Mouse (Mus musculus): ENCODE measurements around the gene Lig3. TPM values are rescaled to one million over a fixed set of nuclear protein-coding genes. Genes with fewer than 3 reads are reported as not detected.
A peak's percentile ranks its signal among the peaks of the same experiment; 100 is the strongest.

Lig3 gene
- polyA plus RNA-seq, 1 experiment: 12.7 TPM

- 82% methylated on average over 11 of the region's 11 CpGs for WGBS
- DNase-seq: no peak
- TF ChIP-seq POLR2A (IDR thresholded peaks at IDR 0.05; ENCODE audit: low read depth, low read length): no peak
- TF ChIP-seq CTCF (conservative IDR thresholded peaks at IDR 0.05; ENCODE audit: insufficient read depth, insufficient read length, low read depth, low read length): no peak
- Histone ChIP-seq H3K4me3 (ENCODE audit: insufficient read depth, low read depth, low read length) (no peak overlapping the region), H3K27me3 (replicated peaks; ENCODE audit: control insufficient read depth, insufficient read depth, low read length) (no peaks in the 10 kb centered on the region), H3K4me1 (ENCODE audit: control insufficient read depth, insufficient read depth, low read length) (peaks cover 5% of the 10 kb centered on the region; the same call in 1 of the 2 replicates), H3K36me3 (ENCODE audit: control insufficient read depth, insufficient read depth, low read length) (peaks cover 5% of the 10 kb centered on the region), H3K27ac (ENCODE audit: insufficient read depth, low read depth, low read length) (no peak overlapping the region)
These were observed 2.5 kb downstream of the Lig3 start for GRCm38 (mm10) chr11:82783453-82783852.

GRCm38 (mm10) chr11:82806656-82807055 lies 25.7 kb downstream of the Lig3 start:
- no peak for DNase-seq
- H3K27me3 ChIP-seq (replicated peaks; ENCODE audit: control insufficient read depth, insufficient read depth, low read length): no peaks in the 10 kb centered on the region
- TF ChIP-seq CTCF (conservative IDR thresholded peaks at IDR 0.05; ENCODE audit: insufficient read depth, insufficient read length, low read depth, low read length): no peak
- no peak for TF ChIP-seq POLR2A (IDR thresholded peaks at IDR 0.05; ENCODE audit: low read depth, low read length)
- H3K36me3 ChIP-seq (ENCODE audit: control insufficient read depth, insufficient read depth, low read length): peaks cover 1% of the 10 kb centered on the region
- H3K4me1 ChIP-seq (ENCODE audit: control insufficient read depth, insufficient read depth, low read length): no peaks in the 10 kb centered on the region
- no peak overlapping the region for H3K4me3 ChIP-seq (ENCODE audit: insufficient read depth, low read depth, low read length)
- WGBS: 76% methylated on average over 3 of the region's 3 CpGs
- H3K27ac ChIP-seq (ENCODE audit: insufficient read depth, low read depth, low read length): no peak overlapping the region

GRCm38 (mm10) chr11:82807370-82807769 lies 26.5 kb downstream of the Lig3 start:
- DNase-seq: no peak
- no peak for TF ChIP-seq POLR2A (IDR thresholded peaks at IDR 0.05; ENCODE audit: low read depth, low read length)
- H3K4me1 ChIP-seq (ENCODE audit: control insufficient read depth, insufficient read depth, low read length): no peaks in the 10 kb centered on the region
- WGBS: 70% methylated on average over 3 of the region's 3 CpGs
- H3K4me3 ChIP-seq (ENCODE audit: insufficient read depth, low read depth, low read length): no peak overlapping the region
- no peak overlapping the region for H3K27ac ChIP-seq (ENCODE audit: insufficient read depth, low read depth, low read length)
- no peaks in the 10 kb centered on the region for H3K27me3 ChIP-seq (replicated peaks; ENCODE audit: control insufficient read depth, insufficient read depth, low read length)
- peaks cover 1% of the 10 kb centered on the region for H3K36me3 ChIP-seq (ENCODE audit: control insufficient read depth, insufficient read depth, low read length)

- 0 out of 2 replicates have a peak, but pooled peaks cover 4% of the 10 kb centered on the region for H3K4me1 ChIP-seq (ENCODE audit: control insufficient read depth, insufficient read depth, low read length)
- no peak overlapping the region for H3K27ac ChIP-seq (ENCODE audit: insufficient read depth, low read depth, low read length)
- no peak for TF ChIP-seq CTCF (conservative IDR thresholded peaks at IDR 0.05; ENCODE audit: insufficient read depth, insufficient read length, low read depth, low read length)
- no peak for TF ChIP-seq POLR2A (IDR thresholded peaks at IDR 0.05; ENCODE audit: low read depth, low read length)
- no peak overlapping the region for H3K4me3 ChIP-seq (ENCODE audit: insufficient read depth, low read depth, low read length)
- peaks cover 1% of the 10 kb centered on the region; the same call in 1 of the 2 replicates for H3K36me3 ChIP-seq (ENCODE audit: control insufficient read depth, insufficient read depth, low read length)
- H3K27me3 ChIP-seq (replicated peaks; ENCODE audit: control insufficient read depth, insufficient read depth, low read length): no peaks in the 10 kb centered on the region
- DNase-seq: no peak
- WGBS: 50% methylated on average over 5 of the region's 5 CpGs
These were observed 27.6 kb downstream of the Lig3 start for GRCm38 (mm10) chr11:82808485-82808884.

GRCm38 (mm10) chr11:82819350-82819749 lies 38.4 kb downstream of the Lig3 start:
- no peaks in the 10 kb centered on the region for H3K27me3 ChIP-seq (replicated peaks; ENCODE audit: control insufficient read depth, insufficient read depth, low read length)
- peak overlapping the region; percentile 65; the same call in 1 of the 2 replicates for H3K27ac ChIP-seq (ENCODE audit: insufficient read depth, low read depth, low read length)
- DNase-seq: peak; percentile 81
- H3K4me3 ChIP-seq (ENCODE audit: insufficient read depth, low read depth, low read length): no peak overlapping the region
- TF ChIP-seq POLR2A (IDR thresholded peaks at IDR 0.05; ENCODE audit: low read depth, low read length): no peak
- peak; percentile 90 for TF ChIP-seq CTCF (conservative IDR thresholded peaks at IDR 0.05; ENCODE audit: insufficient read depth, insufficient read length, low read depth, low read length)
- peaks cover 10% of the 10 kb centered on the region; the same call in 1 of the 2 replicates for H3K4me1 ChIP-seq (ENCODE audit: control insufficient read depth, insufficient read depth, low read length)
- no peaks in the 10 kb centered on the region for H3K36me3 ChIP-seq (ENCODE audit: control insufficient read depth, insufficient read depth, low read length)
- WGBS: 49% methylated on average over 4 of the region's 4 CpGs

GRCm38 (mm10) chr11:82820788-82821456 lies 40.0 kb downstream of the Lig3 start:
- DNase-seq: peak; percentile 32

GRCm38 (mm10) chr11:82826818-82827217 lies 45.9 kb downstream of the Lig3 start:
- no peak for DNase-seq
- H3K27ac ChIP-seq (ENCODE audit: insufficient read depth, low read depth, low read length): no peak overlapping the region
- no peak overlapping the region for H3K4me3 ChIP-seq (ENCODE audit: insufficient read depth, low read depth, low read length)
- no peaks in the 10 kb centered on the region for H3K27me3 ChIP-seq (replicated peaks; ENCODE audit: control insufficient read depth, insufficient read depth, low read length)
- H3K4me1 ChIP-seq (ENCODE audit: control insufficient read depth, insufficient read depth, low read length): no peaks in the 10 kb centered on the region; the same call in 1 of the 2 replicates
- no peaks in the 10 kb centered on the region; the same call in 1 of the 2 replicates for H3K36me3 ChIP-seq (ENCODE audit: control insufficient read depth, insufficient read depth, low read length)
- no peak for TF ChIP-seq CTCF (conservative IDR thresholded peaks at IDR 0.05; ENCODE audit: insufficient read depth, insufficient read length, low read depth, low read length)
- TF ChIP-seq POLR2A (IDR thresholded peaks at IDR 0.05; ENCODE audit: low read depth, low read length): no peak

More at GRCm38 (mm10) chr11:82820788-82821456, 40.0 kb downstream of the Lig3 start:
- no peak overlapping the region for H3K27ac ChIP-seq (ENCODE audit: insufficient read depth, low read depth, low read length)
- H3K4me1 ChIP-seq (ENCODE audit: control insufficient read depth, insufficient read depth, low read length): peaks cover 10% of the 10 kb centered on the region; the same call in 1 of the 2 replicates
- TF ChIP-seq POLR2A (IDR thresholded peaks at IDR 0.05; ENCODE audit: low read depth, low read length) (no peak), CTCF (conservative IDR thresholded peaks at IDR 0.05; ENCODE audit: insufficient read depth, insufficient read length, low read depth, low read length) (no peak)
- H3K4me3 ChIP-seq (ENCODE audit: insufficient read depth, low read depth, low read length): no peak overlapping the region
- no peaks in the 10 kb centered on the region for H3K36me3 ChIP-seq (ENCODE audit: control insufficient read depth, insufficient read depth, low read length)
- 52% methylated on average over 13 of the region's 13 CpGs for WGBS
- H3K27me3 ChIP-seq (replicated peaks; ENCODE audit: control insufficient read depth, insufficient read depth, low read length): no peaks in the 10 kb centered on the region
